Mouse (Mus musculus) ES-Bruce4 (cell line): Measurements from ENCODE around the gene D8Ertd738e.

ENCODE experiments used
- CTCF ChIP-seq: IDR thresholded peaks from one replicate; pipeline ENCODE4 v1.8.1; 2011; ENCODE audit warnings: low read depth, low read length
- EP300 ChIP-seq: IDR thresholded peaks from 2 replicates; pipeline ENCODE4 v1.6.1; 2011; ENCODE audit warnings: low read depth, low read length; ENCODE audit not compliant: insufficient read depth
- POLR2A ChIP-seq: IDR thresholded peaks from one replicate; pipeline ENCODE4 v1.8.1; 2011; ENCODE audit warnings: low read length; ENCODE audit not compliant: insufficient read depth

GRCm38 (mm10) chr8:84206666-84207065, 42.9 kb downstream of the D8Ertd738e start:
- no peak for TF ChIP-seq POLR2A
- TF ChIP-seq CTCF, result no peak
- no peak for TF ChIP-seq EP300
